Mouse (Mus musculus): Measurements from ENCODE around the gene Cryl1.

The Cryl1 gene

GRCm38 (mm10) chr14:57398065-57398757, at the start of gene Cryl1:
Gene Cryl1 (minus strand): TSS chr14:57398529.
- in situ Hi-C loops (cut with MseI, MboI) = no loop called here

- in situ Hi-C loops (cut with MseI, MboI) = no loop called here
Observed at GRCm38 (mm10) chr14:57430451-57430850, 32.1 kb upstream of the Cryl1 start.

- in situ Hi-C loops (cut with MseI, MboI) = no loop called here
Observed at GRCm38 (mm10) chr14:57424212-57424561, 25.9 kb upstream of the Cryl1 start.

- in situ Hi-C loops (cut with MseI, MboI) = no loop called here
Observed at GRCm38 (mm10) chr14:57423432-57424211, 25.3 kb upstream of the Cryl1 start, which contains the start of gene Ift88. Gene Ift88 (plus strand): TSS chr14:57424062.

- in situ Hi-C loops (cut with MseI, MboI) = no loop called here
Observed at GRCm38 (mm10) chr14:57417187-57417586, 18.9 kb upstream of the Cryl1 start.

- in situ Hi-C loops (cut with MseI, MboI) = no loop called here
Observed at GRCm38 (mm10) chr14:57412166-57412565, 13.8 kb upstream of the Cryl1 start.

GRCm38 (mm10) chr14:57409106-57409505, 10.8 kb upstream of the Cryl1 start:
- in situ Hi-C loops (cut with MseI, MboI) = loop anchor here in 1 of 2 experiments (5.0 kb wide), 1 partner anchor 37 kb away; no protein-coding TSS in a partner anchor

- in situ Hi-C loops (cut with MseI, MboI) = loop anchor here in 1 of 2 experiments (5.0 kb wide), 1 partner anchor 36 kb away; no protein-coding TSS in a partner anchor
Observed at GRCm38 (mm10) chr14:57408100-57408499, 9.8 kb upstream of the Cryl1 start.

GRCm38 (mm10) chr14:57407039-57407987, 9.0 kb upstream of the Cryl1 start:
- in situ Hi-C loops (cut with MseI, MboI) = loop anchor here in 1 of 2 experiments (5.0 kb wide), 1 partner anchor 35 kb away; no protein-coding TSS in a partner anchor

- in situ Hi-C loops (cut with MseI, MboI) = no loop called here
Observed at GRCm38 (mm10) chr14:57402815-57403214, 4.5 kb upstream of the Cryl1 start.

- in situ Hi-C loops (cut with MseI, MboI) = no loop called here
Observed at GRCm38 (mm10) chr14:57398813-57399427, 591 bp upstream of the Cryl1 start.

- in situ Hi-C loops (cut with MseI, MboI) = no loop called here
Observed at GRCm38 (mm10) chr14:57397221-57397620, 1.1 kb downstream of the Cryl1 start.

GRCm38 (mm10) chr14:57395470-57395869, 2.9 kb downstream of the Cryl1 start:
- in situ Hi-C loops (cut with MseI, MboI) = no loop called here

- in situ Hi-C loops (cut with MseI, MboI) = no loop called here
Observed at GRCm38 (mm10) chr14:57392278-57392677, 6.1 kb downstream of the Cryl1 start.

GRCm38 (mm10) chr14:57391621-57392020, 6.7 kb downstream of the Cryl1 start:
- in situ Hi-C loops (cut with MseI, MboI) = no loop called here

GRCm38 (mm10) chr14:57386758-57387561, 11.4 kb downstream of the Cryl1 start:
- in situ Hi-C loops (cut with MseI, MboI) = no loop called here

GRCm38 (mm10) chr14:57385667-57386066, 12.7 kb downstream of the Cryl1 start:
- in situ Hi-C loops (cut with MseI, MboI) = no loop called here

- in situ Hi-C loops (cut with MseI, MboI) = no loop called here
Observed at GRCm38 (mm10) chr14:57377531-57377930, 20.8 kb downstream of the Cryl1 start.

GRCm38 (mm10) chr14:57376956-57377355, 21.4 kb downstream of the Cryl1 start:
- in situ Hi-C loops (cut with MseI, MboI) = no loop called here

- in situ Hi-C loops (cut with MseI, MboI) = no loop called here
Observed at GRCm38 (mm10) chr14:57376016-57376415, 22.3 kb downstream of the Cryl1 start.

Data from mouse trophoblast stem cell (cell line).